Mouse (Mus musculus): Measurements from ENCODE around the gene Acot8. TPM values are rescaled to one million over a fixed set of nuclear protein-coding genes. Genes with fewer than 3 reads are reported as not detected.

The Acot8 gene
- polyA plus RNA-seq, 1 experiment, result 15.7 TPM

GRCm38 (mm10) chr2:164827146-164827850 is 22.6 kb upstream of the Acot8 start:
- H3K36me3 ChIP-seq (ENCODE audit: control insufficient read depth, insufficient read depth, low read length, poor library complexity, severe bottlenecking), result peaks cover 36% of the 10 kb centered on the region
- no peaks in the 10 kb centered on the region for H3K27me3 ChIP-seq (ENCODE audit: control insufficient read depth, insufficient read depth, low read length, poor library complexity, severe bottlenecking)
- peak overlapping the region; percentile 1; the same call in 1 of the 2 replicates for H3K4me3 ChIP-seq (ENCODE audit: low read depth, low read length)
- TF ChIP-seq POLR2A (IDR thresholded peaks at IDR 0.05; ENCODE audit: insufficient read depth, low read length), result no peak
- TF ChIP-seq CTCF (IDR thresholded peaks at IDR 0.05; ENCODE audit: low read depth, low read length), result no peak
- TF ChIP-seq EP300 (IDR thresholded peaks at IDR 0.05; ENCODE audit: insufficient read depth, low read depth, low read length), result no peak
- no peaks in the 10 kb centered on the region for H3K4me1 ChIP-seq (ENCODE audit: control insufficient read depth, insufficient read depth, low read length)
- H3K9ac ChIP-seq (ENCODE audit: low read depth, poor library complexity, severe bottlenecking), result peak overlapping the region; percentile 19; the same call in 1 of the 2 replicates
- no peaks in the 10 kb centered on the region for H3K9me3 ChIP-seq (replicated peaks; ENCODE audit: control insufficient read depth, insufficient read depth, low read length, poor library complexity, severe bottlenecking)
- H3K27ac ChIP-seq (ENCODE audit: insufficient read depth, low read length), result peak overlapping the region; percentile 69

GRCm38 (mm10) chr2:164825521-164825920 is 20.8 kb upstream of the Acot8 start:
- Histone ChIP-seq H3K36me3 (ENCODE audit: control insufficient read depth, insufficient read depth, low read length, poor library complexity, severe bottlenecking) (peaks cover 39% of the 10 kb centered on the region), H3K27ac (ENCODE audit: insufficient read depth, low read length) (no peak overlapping the region), H3K9me3 (replicated peaks; ENCODE audit: control insufficient read depth, insufficient read depth, low read length, poor library complexity, severe bottlenecking) (no peaks in the 10 kb centered on the region), H3K4me1 (ENCODE audit: control insufficient read depth, insufficient read depth, low read length) (peaks cover 4% of the 10 kb centered on the region), H3K27me3 (ENCODE audit: control insufficient read depth, insufficient read depth, low read length, poor library complexity, severe bottlenecking) (no peaks in the 10 kb centered on the region), H3K9ac (ENCODE audit: low read depth, poor library complexity, severe bottlenecking) (peak overlapping the region; percentile 9), H3K4me3 (ENCODE audit: low read depth, low read length) (peak overlapping the region; percentile 64)
- TF ChIP-seq CTCF (IDR thresholded peaks at IDR 0.05; ENCODE audit: low read depth, low read length), result no peak
- TF ChIP-seq POLR2A (IDR thresholded peaks at IDR 0.05; ENCODE audit: insufficient read depth, low read length), result no peak
- no peak for TF ChIP-seq EP300 (IDR thresholded peaks at IDR 0.05; ENCODE audit: insufficient read depth, low read depth, low read length)

GRCm38 (mm10) chr2:164823969-164824368 is 19.3 kb upstream of the Acot8 start:
- H3K9ac ChIP-seq (ENCODE audit: low read depth, poor library complexity, severe bottlenecking), result peak overlapping the region; percentile 69
- peak overlapping the region; percentile 65 for H3K4me3 ChIP-seq (ENCODE audit: low read depth, low read length)
- peaks cover 46% of the 10 kb centered on the region for H3K36me3 ChIP-seq (ENCODE audit: control insufficient read depth, insufficient read depth, low read length, poor library complexity, severe bottlenecking)
- H3K27me3 ChIP-seq (ENCODE audit: control insufficient read depth, insufficient read depth, low read length, poor library complexity, severe bottlenecking), result no peaks in the 10 kb centered on the region
- H3K4me1 ChIP-seq (ENCODE audit: control insufficient read depth, insufficient read depth, low read length), result peaks cover 8% of the 10 kb centered on the region
- TF ChIP-seq CTCF (IDR thresholded peaks at IDR 0.05; ENCODE audit: low read depth, low read length) (no peak), POLR2A (IDR thresholded peaks at IDR 0.05; ENCODE audit: insufficient read depth, low read length) (peak; percentile 9), EP300 (IDR thresholded peaks at IDR 0.05; ENCODE audit: insufficient read depth, low read depth, low read length) (peak; percentile 98)
- H3K9me3 ChIP-seq (replicated peaks; ENCODE audit: control insufficient read depth, insufficient read depth, low read length, poor library complexity, severe bottlenecking), result no peaks in the 10 kb centered on the region
- H3K27ac ChIP-seq (ENCODE audit: insufficient read depth, low read length), result peak overlapping the region; percentile 89

- Histone ChIP-seq H3K27ac (ENCODE audit: insufficient read depth, low read length) (peak overlapping the region; percentile 74), H3K9me3 (replicated peaks; ENCODE audit: control insufficient read depth, insufficient read depth, low read length, poor library complexity, severe bottlenecking) (no peaks in the 10 kb centered on the region), H3K36me3 (ENCODE audit: control insufficient read depth, insufficient read depth, low read length, poor library complexity, severe bottlenecking) (peaks cover 45% of the 10 kb centered on the region), H3K9ac (ENCODE audit: low read depth, poor library complexity, severe bottlenecking) (peak overlapping the region; percentile 69), H3K4me1 (ENCODE audit: control insufficient read depth, insufficient read depth, low read length) (peaks cover 8% of the 10 kb centered on the region), H3K4me3 (ENCODE audit: low read depth, low read length) (peak overlapping the region; percentile 86), H3K27me3 (ENCODE audit: control insufficient read depth, insufficient read depth, low read length, poor library complexity, severe bottlenecking) (no peaks in the 10 kb centered on the region)
- TF ChIP-seq POLR2A (IDR thresholded peaks at IDR 0.05; ENCODE audit: insufficient read depth, low read length), result no peak
- TF ChIP-seq CTCF (IDR thresholded peaks at IDR 0.05; ENCODE audit: low read depth, low read length), result no peak
- TF ChIP-seq EP300 (IDR thresholded peaks at IDR 0.05; ENCODE audit: insufficient read depth, low read depth, low read length), result no peak
Measured at GRCm38 (mm10) chr2:164823181-164823585, 18.5 kb upstream of the Acot8 start.

- H3K27me3 ChIP-seq (ENCODE audit: control insufficient read depth, insufficient read depth, low read length, poor library complexity, severe bottlenecking), result no peaks in the 10 kb centered on the region
- H3K4me3 ChIP-seq (ENCODE audit: low read depth, low read length), result peak within 1 kb of the TSS; percentile 86
- H3K4me1 ChIP-seq (ENCODE audit: control insufficient read depth, insufficient read depth, low read length), result peaks cover 8% of the 10 kb centered on the region
- peak within 1 kb of the TSS; percentile 76 for H3K27ac ChIP-seq (ENCODE audit: insufficient read depth, low read length)
- no peaks in the 10 kb centered on the region for H3K9me3 ChIP-seq (replicated peaks; ENCODE audit: control insufficient read depth, insufficient read depth, low read length, poor library complexity, severe bottlenecking)
- H3K36me3 ChIP-seq (ENCODE audit: control insufficient read depth, insufficient read depth, low read length, poor library complexity, severe bottlenecking), result peaks cover 42% of the 10 kb centered on the region
- TF ChIP-seq CTCF (IDR thresholded peaks at IDR 0.05; ENCODE audit: low read depth, low read length) (no peak), POLR2A (IDR thresholded peaks at IDR 0.05; ENCODE audit: insufficient read depth, low read length) (peak; percentile 94)
- H3K9ac ChIP-seq (ENCODE audit: low read depth, poor library complexity, severe bottlenecking), result peak within 1 kb of the TSS; percentile 69
Measured at GRCm38 (mm10) chr2:164822636-164823165, 18.0 kb upstream of the Acot8 start, which contains the start of gene Zswim1. Zswim1 (plus strand) TSS chr2:164822686.

- peaks cover 26% of the 10 kb centered on the region for H3K36me3 ChIP-seq (ENCODE audit: control insufficient read depth, insufficient read depth, low read length, poor library complexity, severe bottlenecking)
- no peak overlapping the region for H3K4me3 ChIP-seq (ENCODE audit: low read depth, low read length)
- H3K4me1 ChIP-seq (ENCODE audit: control insufficient read depth, insufficient read depth, low read length), result peaks cover 10% of the 10 kb centered on the region
- H3K27me3 ChIP-seq (ENCODE audit: control insufficient read depth, insufficient read depth, low read length, poor library complexity, severe bottlenecking), result no peaks in the 10 kb centered on the region
- peak overlapping the region; percentile 76 for H3K27ac ChIP-seq (ENCODE audit: insufficient read depth, low read length)
- no peak overlapping the region for H3K9ac ChIP-seq (ENCODE audit: low read depth, poor library complexity, severe bottlenecking)
- TF ChIP-seq POLR2A (IDR thresholded peaks at IDR 0.05; ENCODE audit: insufficient read depth, low read length) (no peak), CTCF (IDR thresholded peaks at IDR 0.05; ENCODE audit: low read depth, low read length) (peak; percentile 10), EP300 (IDR thresholded peaks at IDR 0.05; ENCODE audit: insufficient read depth, low read depth, low read length) (no peak)
- no peaks in the 10 kb centered on the region for H3K9me3 ChIP-seq (replicated peaks; ENCODE audit: control insufficient read depth, insufficient read depth, low read length, poor library complexity, severe bottlenecking)
Measured at GRCm38 (mm10) chr2:164821060-164821459, 16.4 kb upstream of the Acot8 start.
